19 mouse cellular contexts compared by ENCODE assay signal in the genomic region with DNA sequence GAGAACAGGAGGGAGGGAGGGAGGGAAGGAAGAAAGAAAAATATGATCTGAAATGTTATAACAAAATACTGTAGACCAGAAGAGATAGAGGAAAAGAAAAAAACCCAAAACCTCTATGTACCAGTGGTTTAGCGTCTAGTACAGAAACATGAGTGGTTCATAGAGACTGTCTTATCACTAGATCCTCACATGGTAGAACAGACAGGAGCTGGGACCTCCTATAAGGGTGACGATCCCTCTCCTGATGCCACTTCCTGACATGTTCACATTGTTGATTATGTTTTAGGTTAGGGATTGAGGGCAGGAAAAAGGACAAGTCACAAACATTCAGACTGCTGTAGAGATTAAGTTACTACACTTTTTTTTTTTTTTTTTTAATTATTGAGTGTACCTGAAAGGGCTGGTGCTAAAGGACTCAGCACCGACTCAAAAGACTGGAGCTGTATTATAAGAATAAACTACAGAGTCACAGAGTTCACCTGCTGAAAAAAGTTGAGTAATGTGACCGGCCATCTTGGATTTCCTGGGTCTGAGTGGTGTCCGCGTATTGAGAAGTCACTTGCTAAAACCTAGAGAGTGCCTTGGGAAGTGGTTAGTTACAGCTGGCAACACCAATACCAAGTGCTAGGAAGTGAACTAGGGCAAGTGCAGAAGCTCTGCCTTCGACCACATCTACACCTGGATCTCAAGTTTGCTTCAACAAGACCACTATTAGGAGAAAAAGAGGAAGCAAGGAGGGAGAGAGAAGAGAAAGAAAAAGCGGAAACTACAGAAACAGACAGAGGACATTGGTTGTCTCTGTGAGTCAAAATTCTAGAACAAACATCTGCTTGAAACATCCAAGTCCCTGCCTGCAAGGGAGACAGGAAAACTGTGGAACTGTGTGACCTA. TPM values are rescaled to one million over a fixed set of nuclear protein-coding genes. Genes with fewer than 3 reads are reported as not detected.
DNase-seq lines count a peak whose midpoint lies in the region; ATAC-seq lines count a peak whose summit lies in the region.
"Had no signal": no experiment of that assay in that cellular context is flagged by ENCODE, and none has a peak within 500 bp of the region (broad histone marks: within the 10 kb centered on the region; RNA-seq: fewer than 3 reads in every experiment).

No protein-coding gene starts in this region.

- H3K27me3 ChIP-seq in liver, embryonic 12.5 days (replicated peaks): no peaks in the 10 kb centered on the region
- H3K27me3 ChIP-seq: heart, embryonic 12.5 days; kidney, embryonic 15.5 days had no signal

- H3K4me1 ChIP-seq in liver, embryonic 12.5 days: peaks cover 26% of the 10 kb centered on the region
- H3K4me1 ChIP-seq: kidney, embryonic 15.5 days had no signal

- no peak overlapping the region for H3K4me2 ChIP-seq in liver, embryonic 12.5 days
- H3K4me2 ChIP-seq: heart, embryonic 12.5 days; kidney, embryonic 15.5 days had no signal

- no peaks in the 10 kb centered on the region for H3K36me3 ChIP-seq in liver, embryonic 12.5 days
- H3K36me3 ChIP-seq: heart, embryonic 12.5 days; kidney, embryonic 15.5 days had no signal

- no peaks in the 10 kb centered on the region for H3K9me3 ChIP-seq in liver, embryonic 12.5 days (replicated peaks)
- H3K9me3 ChIP-seq: heart, embryonic 12.5 days; kidney, embryonic 15.5 days had no signal

- no peak overlapping the region for H3K9ac ChIP-seq in liver, embryonic 12.5 days
- H3K9ac ChIP-seq: forebrain, postnatal 0 days; heart, embryonic 12.5 days; kidney, embryonic 15.5 days had no signal

- H3K4me3 ChIP-seq in liver, embryonic 12.5 days: no peak overlapping the region
- H3K4me3 ChIP-seq: heart, embryonic 12.5 days; kidney, embryonic 15.5 days; myocyte had no signal

- peak; percentile 79 for ATAC-seq in liver, embryonic 12.5 days
- peak; percentile 90 for ATAC-seq in megakaryocyte progenitor cell, adult 5-6 weeks (replicated peaks; ENCODE audit: poor library complexity)
- ATAC-seq: CD4-positive, CD25-positive, alpha-beta regulatory T cell, adult 4 months; forebrain, postnatal 0 days; hindbrain, embryonic 16.5 days; intestine, embryonic 16.5 days had no signal

- DNase-seq in B cell, adult 2 months: peak; percentile 28
- peak; percentile 30 for DNase-seq in MEL-GATA-1-ER (ENCODE audit: extremely low read depth, low read depth)
- no peak for DNase-seq in right cerebral cortex, adult 2 months (ENCODE audit: low spot score in 2 of 2)
- DNase-seq in retina, embryonic 14.5 days (ENCODE audit: low spot score): no peak
- no peak for DNase-seq in left cerebral cortex, adult 11 months (ENCODE audit: low spot score)
- DNase-seq: adrenal gland, postnatal 36 days; cerebellum, adult 9-10 months; forebrain, postnatal 0 days; heart, postnatal 14 days; midbrain, embryonic 14.5 days had no signal

- WGBS in liver, embryonic 12.5 days (ENCODE audit: insufficient replicate concordance): 60% methylated on average over 8 of the region's 8 CpGs

- H3K27ac ChIP-seq in liver, embryonic 12.5 days: no peak overlapping the region
- H3K27ac ChIP-seq: kidney, embryonic 15.5 days; macrophage had no signal

RNA-seq across cellular contexts. Expression of gene Rabgap1l, which starts 37.8 kb away (rescaled TPM):
- polyA plus RNA-seq in liver, embryonic 12.5 days (2016; fragmentation: Nextera tagmentation; extraction: Ambion mirVana): 55.7 and 55.8 TPM in 2 replicates
- 122 and 143 TPM in 2 replicates for total RNA-seq in megakaryocyte progenitor cell, adult 5-6 weeks (2015)
- total RNA-seq in megakaryocyte progenitor cell, adult 5-6 weeks (2017): 149 and 173 TPM in 2 replicates

Comparison
In these comparisons a context has a peak if more than half of its experiments do, and no peak if none do; other contexts are left out.
1. DNase-seq: peak in B cell, adult 2 months (2 of 2) and MEL-GATA-1-ER (single experiment); none in right cerebral cortex, adult 2 months (0 of 2), retina, embryonic 14.5 days (single experiment) and left cerebral cortex, adult 11 months (single experiment).